Mouse (Mus musculus): ENCODE results near the gene Rnase12. TPM values are rescaled to one million over a fixed set of nuclear protein-coding genes. Genes with fewer than 3 reads are reported as not detected.
A peak's percentile ranks its signal among the peaks of the same experiment; 100 is the strongest.

Rnase12 gene
- total RNA-seq, 1 experiment from 2014 or later: 2.6 TPM

- ATAC-seq (ENCODE audit: extremely low read depth, insufficient number of reproducible peaks, low FRiP score, poor library complexity, severe bottlenecking): peak; percentile 17; the same call in 1 of the 2 replicates
These were observed 30.9 kb upstream of the Rnase12 start for GRCm38 (mm10) chr14:51088166-51088969.

GRCm38 (mm10) chr14:51087762-51088161 is 30.3 kb upstream of the Rnase12 start:
- no peak for ATAC-seq (ENCODE audit: extremely low read depth, insufficient number of reproducible peaks, low FRiP score, poor library complexity, severe bottlenecking)

GRCm38 (mm10) chr14:51085911-51086310 is 28.4 kb upstream of the Rnase12 start:
- no peak for ATAC-seq (ENCODE audit: extremely low read depth, insufficient number of reproducible peaks, low FRiP score, poor library complexity, severe bottlenecking)

GRCm38 (mm10) chr14:51085086-51085485 is 27.6 kb upstream of the Rnase12 start:
- no peak for ATAC-seq (ENCODE audit: extremely low read depth, insufficient number of reproducible peaks, low FRiP score, poor library complexity, severe bottlenecking)

- peak; percentile 30; the same call in 1 of the 2 replicates for ATAC-seq (ENCODE audit: extremely low read depth, insufficient number of reproducible peaks, low FRiP score, poor library complexity, severe bottlenecking)
These were observed 26.3 kb upstream of the Rnase12 start for GRCm38 (mm10) chr14:51083805-51084204.

- ATAC-seq (ENCODE audit: extremely low read depth, insufficient number of reproducible peaks, low FRiP score, poor library complexity, severe bottlenecking): peak; percentile 36
These were observed 25.4 kb upstream of the Rnase12 start for GRCm38 (mm10) chr14:51082599-51083581.

- no peak for ATAC-seq (ENCODE audit: extremely low read depth, insufficient number of reproducible peaks, low FRiP score, poor library complexity, severe bottlenecking)
These were observed 23.6 kb upstream of the Rnase12 start for GRCm38 (mm10) chr14:51081035-51081434.

- ATAC-seq (ENCODE audit: extremely low read depth, insufficient number of reproducible peaks, low FRiP score, poor library complexity, severe bottlenecking): no peak
These were observed 21.7 kb upstream of the Rnase12 start for GRCm38 (mm10) chr14:51079180-51079579.

- no peak for ATAC-seq (ENCODE audit: extremely low read depth, insufficient number of reproducible peaks, low FRiP score, poor library complexity, severe bottlenecking)
These were observed 16.9 kb upstream of the Rnase12 start, which contains the start of gene Olfr750 for GRCm38 (mm10) chr14:51074335-51074734. Gene Olfr750, minus strand, starts transcription at chr14:51074435.

- ATAC-seq (ENCODE audit: extremely low read depth, insufficient number of reproducible peaks, low FRiP score, poor library complexity, severe bottlenecking): no peak
These were observed 12.2 kb upstream of the Rnase12 start for GRCm38 (mm10) chr14:51069617-51070016.

- ATAC-seq (ENCODE audit: extremely low read depth, insufficient number of reproducible peaks, low FRiP score, poor library complexity, severe bottlenecking): no peak
These were observed 11.5 kb upstream of the Rnase12 start for GRCm38 (mm10) chr14:51068956-51069355.

- no peak for ATAC-seq (ENCODE audit: extremely low read depth, insufficient number of reproducible peaks, low FRiP score, poor library complexity, severe bottlenecking)
These were observed 3.3 kb upstream of the Rnase12 start for GRCm38 (mm10) chr14:51060761-51061160.

- no peak for ATAC-seq (ENCODE audit: extremely low read depth, insufficient number of reproducible peaks, low FRiP score, poor library complexity, severe bottlenecking)
These were observed 2.9 kb downstream of the Rnase12 start for GRCm38 (mm10) chr14:51054243-51055237.

GRCm38 (mm10) chr14:51053176-51053575 is 4.3 kb downstream of the Rnase12 start:
- no peak for ATAC-seq (ENCODE audit: extremely low read depth, insufficient number of reproducible peaks, low FRiP score, poor library complexity, severe bottlenecking)

- ATAC-seq (ENCODE audit: extremely low read depth, insufficient number of reproducible peaks, low FRiP score, poor library complexity, severe bottlenecking): no peak
These were observed 5.5 kb downstream of the Rnase12 start for GRCm38 (mm10) chr14:51051941-51052340.

- ATAC-seq (ENCODE audit: extremely low read depth, insufficient number of reproducible peaks, low FRiP score, poor library complexity, severe bottlenecking): no peak
These were observed 7.4 kb downstream of the Rnase12 start, which contains the start of gene Rnase11 for GRCm38 (mm10) chr14:51050063-51050462. Gene Rnase11, minus strand, starts transcription at chr14:51050163.

- ATAC-seq (ENCODE audit: extremely low read depth, insufficient number of reproducible peaks, low FRiP score, poor library complexity, severe bottlenecking): no peak
These were observed 9.6 kb downstream of the Rnase12 start for GRCm38 (mm10) chr14:51047846-51048245.

- no peak for ATAC-seq (ENCODE audit: extremely low read depth, insufficient number of reproducible peaks, low FRiP score, poor library complexity, severe bottlenecking)
These were observed 15.7 kb downstream of the Rnase12 start, which contains the start of gene Rnase9 for GRCm38 (mm10) chr14:51041769-51042168. Gene Rnase9, minus strand, starts transcription at chr14:51041869.

All from neutrophil, adult 5-6 weeks (primary cell).